Mouse (Mus musculus) embryonic fibroblast, embryonic 13.5 days (primary cell): ENCODE measurements around the gene Wnt2.

Source experiments
- CTCF ChIP-seq: IDR thresholded peaks from 2 replicates; pipeline ENCODE4 v1.5.1; 2011; ENCODE audit warnings: mild to moderate bottlenecking, control low read depth, low read length, moderate library complexity, borderline replicate concordance; ENCODE audit not compliant: insufficient read depth
- POLR2A ChIP-seq: IDR thresholded peaks from 2 replicates; pipeline ENCODE4 v1.6.1; 2011; ENCODE audit warnings: low read depth, mild to moderate bottlenecking, control low read depth, low read length, moderate library complexity

DNA sequence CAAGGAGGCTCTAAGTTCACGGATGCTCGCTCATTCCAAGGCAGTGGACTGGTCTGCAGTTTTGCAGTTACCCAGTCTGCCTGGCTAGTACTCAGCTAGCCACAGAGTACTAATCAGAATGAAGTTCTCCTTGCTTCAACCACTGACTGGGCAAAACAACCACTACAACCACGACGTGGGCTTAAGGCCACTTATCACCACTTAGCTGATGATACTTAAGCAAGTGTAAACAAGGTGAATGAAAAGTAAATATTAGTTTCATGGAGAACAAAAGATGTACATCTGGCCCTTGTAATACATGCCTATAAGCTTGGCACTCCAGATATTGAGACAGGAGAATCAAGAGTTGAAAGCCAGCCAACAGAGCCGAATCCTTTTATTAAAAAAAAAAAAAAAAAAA is 83.9 kb downstream of the Wnt2 start:
- no peak for TF ChIP-seq CTCF
- TF ChIP-seq POLR2A = no peak
